Mouse (Mus musculus) neutrophil, adult 59 days (primary cell): ENCODE data around the gene Ubr4. TPM values are rescaled to one million over a fixed set of nuclear protein-coding genes. Genes with fewer than 3 reads are reported as not detected.

Experiments used
- total RNA-seq, 2 experiments: library from RNA; stranded (reverse); gene quantifications; 1 replicate in 1 of 2; 2 replicates in 1 of 2; pipeline ENCODE4 v1.2.4; 2023

Ubr4 gene
- total RNA-seq, result 100 to 1,000 TPM; 147 to 151 TPM

GRCm38 (mm10) chr4:139351931-139352711, at the start of gene Ubr4, which contains the start of the genes Mrto4 and Emc1:
Gene Ubr4 (plus strand): TSS chr4:139352609.
Gene Mrto4 (minus strand): TSS chr4:139352576.
Gene Emc1 (plus strand): TSS chr4:139352587.

GRCm38 (mm10) chr4:139310171-139310898, 42.1 kb upstream of the Ubr4 start, which contains the start of the genes Pqlc2 and Akr7a5:
Gene Pqlc2 (minus strand): TSS chr4:139310708.
Gene Akr7a5 (plus strand): TSS chr4:139310744.

DNA sequence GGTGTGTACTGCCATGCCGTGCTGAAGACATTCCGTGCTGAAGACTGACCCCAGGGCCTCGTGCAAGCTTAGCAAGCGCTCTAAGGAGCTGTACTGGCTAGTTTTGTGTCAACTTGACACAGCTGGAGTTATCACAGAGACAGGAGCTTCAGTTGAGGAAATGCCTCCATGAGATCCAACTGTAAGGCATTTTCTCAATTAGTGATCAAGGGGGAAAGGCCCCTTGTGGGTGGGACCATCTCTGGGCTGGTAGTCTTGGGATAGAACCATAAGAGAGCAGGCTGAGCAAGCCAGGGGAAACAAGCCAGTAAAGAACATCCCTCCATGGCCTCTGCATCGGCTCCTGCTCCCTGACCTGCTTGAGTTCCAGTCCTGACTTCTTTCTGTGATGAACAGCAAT, 177.8 kb downstream of the Ubr4 start, which contains the start of gene Iffo2:
TSS of gene Iffo2 (plus strand) at position 301 of the 400 bp plus-strand sequence.

Other genes with a start within 250 kb of the Ubr4 start
- 100 to 1,000 TPM in 1 of 2 experiments, 10 to 100 TPM in 1; 99.5 to 120 TPM for gene Minos1, start 221.5 kb upstream of the Ubr4 start, total RNA-seq
- 100 to 1,000 TPM; 540 to 564 TPM for gene Capzb, start 159.7 kb upstream of the Ubr4 start, total RNA-seq
- gene Pqlc2, start 41.9 kb upstream of the Ubr4 start, total RNA-seq, result 1 to 10 TPM; 4.8 to 7.8 TPM
- 1 to 10 TPM; 3.5 to 5.9 TPM for gene Akr7a5, start 41.9 kb upstream of the Ubr4 start, total RNA-seq
- 10 to 100 TPM; 33.6 to 35.1 TPM for gene Mrto4, start within 50 bp of the Ubr4 start, total RNA-seq
- gene Emc1, start within 50 bp of the Ubr4 start, total RNA-seq, result 10 to 100 TPM; 21.2 to 21.5 TPM
- 1 to 10 TPM; 2.3 TPM for gene Iffo2, start 177.9 kb downstream of the Ubr4 start, total RNA-seq